Mouse (Mus musculus) megakaryocyte, embryonic 14.5 days (primary cell): Measurements from ENCODE around the gene Rcbtb2.

Experiments used
- FLI1 ChIP-seq: IDR thresholded peaks from 2 replicates; pipeline ENCODE4 v1.6.1; 2012; ENCODE audit warnings: low read length, inconsistent platforms, mixed read lengths
- GATA1 ChIP-seq: IDR thresholded peaks from 3 replicates; pipeline ENCODE4 v1.6.1; 2012; ENCODE audit warnings: mixed read lengths, low read length, inconsistent platforms, borderline replicate concordance

DNA sequence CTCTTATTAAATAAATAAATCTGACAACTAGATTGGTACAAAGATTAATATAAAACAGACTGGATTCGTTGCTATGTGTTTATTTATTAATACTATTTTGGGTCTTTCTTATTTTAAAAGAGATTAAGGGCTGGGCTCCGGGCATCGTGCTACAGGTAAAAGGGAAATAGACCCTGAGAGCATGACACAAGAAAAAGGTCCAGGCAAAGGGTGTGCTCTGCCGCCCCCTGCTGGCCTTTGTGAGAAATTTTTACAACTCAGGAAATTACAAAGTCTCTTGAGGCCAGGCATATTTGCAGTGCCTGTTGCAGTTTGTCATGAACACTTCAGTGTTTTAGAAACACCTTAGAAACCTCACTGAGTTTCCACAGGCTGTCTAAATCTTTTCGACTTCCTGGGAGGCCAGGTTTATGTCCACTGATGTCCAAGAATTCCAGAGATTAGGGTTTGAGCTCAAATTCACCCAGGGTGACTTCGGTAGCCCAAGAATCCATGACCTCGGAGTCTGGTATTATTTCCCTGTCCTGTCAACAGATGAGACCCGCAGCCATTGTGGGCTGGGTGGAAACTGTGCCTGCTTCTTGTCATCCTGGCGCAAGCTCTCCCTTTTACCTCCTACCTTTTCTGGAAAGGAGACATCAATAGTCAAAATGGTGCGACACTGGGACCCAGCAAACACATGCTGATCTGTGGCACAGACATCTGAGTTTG, 24.0 kb upstream of the Rcbtb2 start:
- TF ChIP-seq GATA1 = no peak
- no peak for TF ChIP-seq FLI1
